Mouse (Mus musculus): ENCODE data around the gene Itpk1.

GRCm38 (mm10) chr12:102573036-102573435 is 131.7 kb downstream of the Itpk1 start:
- TF ChIP-seq USF1 (IDR thresholded peaks at IDR 0.05; ENCODE audit: low read depth) (no peak), CTCF (IDR thresholded peaks at IDR 0.05; ENCODE audit: control insufficient read depth, insufficient read depth, insufficient read length) (no peak), MAX (IDR thresholded peaks at IDR 0.05) (no peak), MYOG (IDR thresholded peaks at IDR 0.05; ENCODE audit: control insufficient read depth, extremely low read depth, insufficient read length) (no peak)

Measured in C2C12 (cell line).